Mouse (Mus musculus) heart, postnatal 14 days (tissue): Measurements from ENCODE around the gene Zfp362. TPM values are rescaled to one million over a fixed set of nuclear protein-coding genes. Genes with fewer than 3 reads are reported as not detected.

ENCODE experiments used
- DNase-seq, 2 experiments: peaks; one replicate each; pipeline ENCODE4 v3.0.0; 2021 to 2022
- intact Hi-C: fragments of 180-260 bp; cut with DNase I; formaldehyde crosslinking; loops from one replicate; pipeline ENCODE4 v1.15.1; 2025
- total RNA-seq, 2 experiments: library from RNA; stranded (reverse); gene quantifications; 2 replicates each; pipeline ENCODE4 v1.2.3; 2021

Gene Zfp362
- total RNA-seq, 2 experiments from 2014 or later = 16.3 to 17.7 TPM

DNA sequence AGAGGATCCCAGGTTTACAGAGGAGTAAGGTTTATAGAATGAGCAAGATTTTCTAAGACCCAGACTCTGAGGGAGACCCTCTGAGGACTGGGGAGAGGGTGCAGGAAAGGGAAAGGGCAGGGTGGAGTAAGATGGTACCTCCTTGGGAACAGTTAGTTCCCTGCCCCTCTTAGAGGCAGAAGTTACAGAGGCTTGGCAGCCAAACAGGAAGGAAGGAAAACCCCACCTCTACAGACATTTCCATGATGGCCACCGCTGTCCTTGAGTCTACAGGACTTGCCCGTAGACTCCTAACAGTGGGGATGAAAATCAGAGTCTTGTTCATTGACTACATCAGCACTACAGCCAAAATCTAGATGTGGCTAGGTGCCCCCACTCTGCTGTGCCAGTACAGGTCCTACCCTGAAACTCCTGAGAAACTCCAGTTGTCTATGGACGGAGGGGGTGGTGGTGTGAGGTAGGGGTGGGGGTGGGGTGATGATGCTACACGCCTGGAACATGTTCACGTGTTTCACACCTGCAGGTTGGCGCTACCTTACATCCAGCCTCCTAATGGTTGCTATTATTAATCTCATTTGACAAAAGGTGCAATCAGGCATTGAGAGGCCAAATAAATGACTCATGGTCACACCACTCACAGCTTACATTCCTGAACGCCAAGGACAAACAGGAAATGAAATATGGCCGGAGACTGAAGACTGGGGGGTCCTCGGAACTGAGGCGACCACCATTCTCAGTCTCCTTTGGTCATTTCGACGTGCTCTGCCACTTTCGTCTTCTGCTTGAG lies 36.1 kb downstream of the Zfp362 start:
- DNase-seq = no peak
- intact Hi-C loops = no loop called here

DNA sequence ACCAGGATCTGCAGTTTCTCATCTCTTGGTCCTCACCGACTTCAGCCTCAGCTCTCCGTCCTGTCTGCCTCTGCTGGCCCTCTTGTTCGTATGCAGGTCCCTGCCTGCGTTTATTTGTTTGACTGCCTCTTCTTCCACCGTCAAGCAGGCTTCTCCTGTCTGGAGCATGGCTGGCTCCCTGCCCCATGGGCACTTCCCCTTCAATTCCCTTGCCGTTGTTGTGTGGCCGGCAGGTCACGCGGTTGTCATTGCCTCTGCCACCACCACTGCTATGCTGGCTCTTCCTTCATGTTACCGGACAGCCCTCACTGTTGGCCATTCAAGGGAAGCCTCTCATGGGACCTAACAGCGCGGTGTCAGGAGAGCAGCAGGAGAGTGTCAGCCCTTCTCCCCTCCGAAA lies 37.7 kb downstream of the Zfp362 start:
- peak in 1 of 2 experiments; percentile 23 for DNase-seq
- intact Hi-C loops = no loop called here

DNA sequence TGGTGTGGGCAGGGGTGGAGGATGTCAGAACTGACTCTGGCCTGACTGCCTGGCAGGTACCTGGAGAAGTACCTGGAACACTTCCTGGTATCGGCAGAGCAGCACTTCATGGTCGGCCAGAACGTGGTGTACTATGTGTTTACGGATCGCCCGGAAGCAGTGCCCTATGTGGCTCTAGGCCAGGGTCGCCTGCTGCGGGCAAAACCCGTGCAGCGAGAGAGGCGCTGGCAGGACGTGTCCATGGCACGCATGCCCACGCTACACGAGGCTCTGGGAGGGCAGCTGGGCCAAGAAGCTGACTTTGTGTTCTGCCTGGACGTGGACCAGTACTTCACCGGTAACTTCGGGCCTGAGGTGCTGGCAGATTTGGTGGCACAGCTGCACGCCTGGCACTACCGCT lies 38.9 kb downstream of the Zfp362 start:
- no peak for DNase-seq
- intact Hi-C loops = no loop called here

DNA sequence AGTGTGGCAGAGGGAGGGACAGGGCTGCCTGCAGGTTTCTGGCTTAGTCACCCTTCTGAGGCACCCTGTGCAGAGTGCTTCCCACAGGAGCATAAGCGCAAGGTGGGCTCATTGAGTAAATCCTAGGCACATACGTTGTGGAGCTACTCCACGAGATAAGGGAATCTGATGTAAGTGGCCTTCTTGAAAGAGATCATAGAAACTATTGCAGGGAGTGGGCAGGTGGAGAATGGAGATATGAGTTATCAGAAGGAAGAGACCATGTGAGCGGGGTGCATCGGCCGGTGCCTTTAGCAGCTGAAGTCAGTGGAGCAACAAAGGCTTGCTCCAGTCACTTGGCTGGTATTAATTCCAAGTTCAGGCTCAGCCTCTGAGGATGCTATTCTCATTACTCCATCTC lies 45.8 kb downstream of the Zfp362 start:
- intact Hi-C loops = no loop called here
- no peak for DNase-seq

DNA sequence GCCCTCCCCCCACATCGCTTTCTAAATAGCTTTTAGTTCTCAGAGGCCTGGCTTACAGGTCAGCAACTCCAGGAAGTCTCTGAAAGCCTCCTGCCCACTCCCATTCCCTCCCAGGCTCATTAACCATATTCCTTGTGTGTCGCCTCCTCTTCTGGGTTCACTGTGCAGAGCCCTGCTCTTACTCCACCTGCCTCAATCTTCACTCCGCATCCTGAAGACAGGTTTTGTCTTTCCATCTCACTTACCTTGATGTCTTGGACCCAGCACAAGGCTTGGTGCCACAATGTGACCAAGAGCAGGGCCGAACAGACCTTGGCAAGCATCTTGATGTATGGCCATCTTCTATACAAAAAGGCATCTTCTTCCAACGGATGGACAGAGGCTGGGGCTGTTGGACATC lies 46.6 kb downstream of the Zfp362 start:
- intact Hi-C loops = no loop called here
- no peak for DNase-seq

DNA sequence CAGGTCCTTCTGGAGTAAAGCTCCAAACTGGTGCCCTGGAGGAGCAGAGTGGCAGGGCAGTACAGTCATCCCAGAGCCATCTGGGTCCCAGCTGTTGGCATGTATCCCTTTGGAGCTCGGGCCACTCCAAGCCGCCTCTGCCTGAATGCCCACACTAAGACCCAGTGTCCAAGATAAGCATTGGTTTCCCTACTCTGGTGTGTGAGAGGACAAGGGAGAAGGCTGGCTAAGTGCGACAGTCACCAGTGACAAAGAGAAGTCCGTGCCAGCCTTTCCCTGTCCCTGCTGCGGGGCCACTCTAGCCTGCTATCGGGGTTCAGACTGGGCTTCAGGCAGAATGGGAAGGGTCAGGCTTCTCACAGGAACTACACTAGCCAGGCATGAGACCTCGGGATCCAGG lies 49.9 kb downstream of the Zfp362 start:
- intact Hi-C loops = no loop called here
- DNase-seq = no peak

DNA sequence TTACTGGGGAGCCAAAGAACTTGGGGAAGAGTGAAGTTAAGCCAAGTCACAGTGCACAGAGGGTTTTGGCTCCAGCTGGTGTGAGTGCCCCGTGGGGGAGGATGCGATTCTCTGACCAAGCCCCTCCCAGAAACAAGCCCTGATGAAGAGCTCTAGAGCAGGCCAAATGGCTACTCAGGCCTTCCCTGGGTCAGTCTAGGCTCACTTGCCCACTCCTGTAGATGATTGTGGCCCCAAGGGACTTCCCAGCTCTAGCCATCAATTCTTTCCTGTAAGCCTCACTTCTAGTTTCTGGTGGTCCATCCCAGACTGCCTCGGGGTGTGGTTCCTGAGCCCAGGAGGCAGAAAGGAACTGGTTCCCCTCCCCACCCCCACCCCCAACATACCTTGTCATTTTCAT lies 50.8 kb downstream of the Zfp362 start, which contains the start of gene A3galt2:
TSS of gene A3galt2 (plus strand) at position 301 of the 400 bp plus-strand sequence.
- intact Hi-C loops = no loop called here
- DNase-seq = no peak

DNA sequence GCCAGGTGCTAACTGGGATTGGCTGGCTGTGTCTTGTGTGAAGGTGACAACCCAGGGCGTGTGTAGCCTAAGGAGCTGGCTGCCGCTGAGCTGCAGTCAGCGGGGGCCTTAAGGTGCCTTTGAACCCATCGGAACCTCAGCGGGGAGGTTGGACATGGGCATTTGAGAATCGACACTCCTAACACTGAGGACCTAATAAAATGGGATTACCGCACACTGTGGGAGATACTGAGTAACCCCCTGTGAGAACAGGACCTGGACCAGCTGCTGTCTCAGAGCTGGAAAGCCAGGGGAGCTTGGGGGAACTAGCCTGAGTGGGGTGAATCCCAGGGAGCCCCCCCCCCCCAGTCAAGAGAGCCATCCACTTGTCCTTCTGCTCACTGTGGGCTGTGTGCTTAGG lies 52.3 kb downstream of the Zfp362 start:
- intact Hi-C loops = no loop called here
- no peak for DNase-seq

DNA sequence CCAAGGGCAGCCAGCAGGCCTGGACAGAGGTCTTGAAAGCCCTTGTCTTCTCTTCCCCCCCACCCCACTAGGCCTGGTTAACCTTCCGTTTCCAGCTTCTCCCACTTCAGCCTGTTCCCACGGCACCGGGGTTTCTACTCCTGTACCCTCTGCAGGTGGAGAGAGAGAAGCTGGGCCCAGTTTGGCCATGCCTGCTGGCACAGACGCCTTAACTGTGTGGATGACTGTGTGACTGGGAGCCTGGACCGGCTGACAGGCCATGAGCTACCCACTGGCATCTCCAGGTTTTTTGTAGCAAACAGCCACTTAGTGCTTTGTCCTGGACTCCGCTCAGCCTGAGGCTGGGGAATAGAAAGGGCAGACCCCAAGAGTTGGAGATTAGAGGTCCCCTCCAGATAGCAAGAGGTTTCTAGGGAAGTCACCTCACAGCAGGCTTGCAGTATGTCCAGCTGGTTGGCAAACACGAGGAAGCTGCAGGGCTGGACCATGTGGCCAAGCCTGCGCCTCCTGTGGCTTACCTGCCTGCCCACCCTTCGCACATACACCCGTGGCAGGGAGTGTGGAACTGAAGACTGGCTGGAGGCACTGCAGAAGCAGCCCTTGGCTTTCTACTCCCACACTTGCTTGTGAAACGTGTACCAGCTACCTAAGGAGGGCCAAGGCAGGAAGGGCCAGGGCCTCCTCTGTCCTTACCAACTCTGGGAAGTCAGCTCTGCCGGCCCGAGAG lies 53.7 kb downstream of the Zfp362 start:
- no peak for DNase-seq
- intact Hi-C loops = no loop called here

DNA sequence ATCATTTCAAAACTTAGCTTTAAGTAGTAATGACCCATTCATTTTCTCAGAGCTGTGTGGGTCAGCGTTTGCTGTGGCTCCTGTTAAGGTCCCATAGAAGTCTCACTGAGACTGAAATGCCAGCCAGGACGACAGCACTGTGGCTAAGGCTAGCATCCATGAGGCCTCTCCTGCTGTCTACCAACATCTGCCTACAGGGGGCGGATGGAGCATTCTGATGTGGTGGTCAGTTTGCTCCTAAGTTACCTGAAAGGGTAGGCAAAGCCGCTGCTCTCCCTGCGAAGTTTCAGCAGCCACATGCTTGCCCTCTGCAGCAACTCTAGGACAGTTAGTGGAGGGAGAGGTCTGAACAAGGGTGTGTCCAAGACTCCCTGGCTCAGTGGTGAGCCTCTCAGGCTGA lies 54.8 kb downstream of the Zfp362 start:
- intact Hi-C loops = no loop called here
- no peak for DNase-seq

DNA sequence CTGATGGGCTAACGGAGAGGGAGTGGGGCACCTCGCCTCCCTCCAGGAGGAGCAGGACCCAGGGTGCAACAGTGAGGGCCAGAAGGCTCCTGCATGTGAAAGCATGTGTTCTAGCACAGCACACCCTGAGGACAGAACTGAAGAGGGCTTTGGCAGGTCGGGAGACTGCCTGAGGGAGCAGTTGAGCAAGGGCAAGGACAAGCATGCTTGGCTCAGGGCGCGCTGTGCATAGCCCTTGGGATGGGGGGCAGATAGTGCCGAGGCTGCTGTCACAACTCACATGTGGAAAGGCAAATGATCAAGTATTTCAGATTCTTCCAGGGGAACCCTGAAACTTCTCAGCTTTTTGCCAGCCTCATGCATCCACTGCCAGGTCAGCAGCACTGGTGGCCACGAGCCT lies 57.5 kb downstream of the Zfp362 start:
- intact Hi-C loops = loop anchor here (10.0 kb wide), 1 partner anchor 306 kb away; the partner anchor contains the start of gene Rnf19b
- DNase-seq = no peak

DNA sequence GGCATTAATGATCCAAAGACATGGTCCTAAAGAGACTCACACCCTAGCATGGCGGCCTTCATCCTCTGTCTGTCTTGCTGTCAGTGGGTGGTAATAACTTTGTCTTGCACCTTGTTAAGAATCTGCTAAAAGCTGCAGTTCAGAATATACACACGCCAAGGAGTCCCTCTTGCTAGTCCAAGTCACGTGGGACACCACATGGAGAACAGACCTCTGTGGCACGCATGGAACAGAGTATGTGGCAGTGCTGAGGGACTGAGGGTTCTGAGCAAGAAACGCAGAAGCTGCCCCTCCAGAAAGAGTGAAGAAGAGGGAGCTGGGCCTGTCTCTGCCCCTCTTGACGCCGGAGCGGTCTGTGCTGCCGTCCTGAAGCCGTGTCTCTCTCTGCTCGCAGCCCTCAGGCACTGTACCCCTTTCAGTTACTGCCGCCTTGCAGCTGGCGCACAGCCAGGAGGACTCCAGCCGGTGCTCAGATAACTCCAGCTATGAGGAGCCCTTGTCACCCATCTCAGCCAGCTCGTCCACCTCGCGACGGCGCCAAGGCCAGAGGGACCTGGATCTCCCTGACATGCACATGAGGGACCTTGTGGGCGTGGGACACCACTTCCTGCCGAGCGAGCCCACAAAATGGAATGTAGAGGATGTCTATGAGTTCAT lies 58.1 kb downstream of the Zfp362 start:
- DNase-seq = peak; percentile 47 to 51
- intact Hi-C loops = loop anchor here (10.0 kb wide), 1 partner anchor 307 kb away; the partner anchor contains the start of gene Rnf19b

DNA sequence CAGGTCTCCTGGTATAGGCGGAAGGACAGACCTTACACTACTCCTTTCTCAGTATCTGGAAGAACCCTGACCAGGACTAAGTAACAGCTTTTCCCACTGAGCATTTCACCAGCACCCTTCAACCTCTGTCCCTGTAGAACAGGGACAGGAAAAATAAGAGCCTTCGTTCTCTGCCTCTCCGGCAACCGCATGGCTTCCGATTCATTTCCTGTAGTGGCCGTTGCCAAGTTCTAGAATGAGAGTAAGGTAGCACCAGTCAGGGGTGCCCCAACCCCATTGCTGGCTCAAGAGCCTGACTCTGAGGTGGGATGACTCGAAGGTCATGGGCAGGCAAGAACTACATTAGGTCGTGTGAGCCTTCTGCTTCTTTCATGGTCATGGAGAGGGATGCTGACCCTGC lies 60.7 kb downstream of the Zfp362 start:
- no peak for DNase-seq
- intact Hi-C loops = loop anchor here (10.0 kb wide), 1 partner anchor 310 kb away; the partner anchor contains the start of gene Rnf19b

DNA sequence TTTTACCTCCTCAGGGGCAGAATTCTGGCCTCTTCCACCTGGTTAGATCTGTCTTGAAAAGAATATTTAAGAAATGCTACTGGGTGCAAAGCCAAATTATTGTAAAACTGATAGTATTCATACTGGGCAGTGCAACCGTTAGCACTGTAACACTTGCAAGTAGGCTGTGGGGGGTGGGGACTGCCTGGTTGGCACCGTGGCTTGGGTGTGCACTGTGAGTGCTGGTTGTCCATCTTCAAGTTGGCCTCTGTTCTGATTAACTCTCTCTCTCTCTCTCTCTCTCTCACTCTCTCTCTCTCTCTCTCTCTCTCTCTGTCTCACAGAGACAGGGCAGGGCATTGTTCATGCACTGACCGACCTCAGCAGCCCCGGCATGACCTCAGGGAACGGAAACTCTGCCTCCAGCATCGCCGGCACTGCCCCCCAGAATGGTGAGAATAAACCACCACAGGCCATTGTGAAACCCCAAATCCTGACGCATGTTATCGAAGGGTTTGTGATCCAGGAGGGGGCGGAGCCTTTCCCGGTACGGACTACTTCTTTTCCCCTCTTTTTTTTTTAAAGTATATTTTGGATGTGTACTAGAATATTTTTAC lies 62.7 kb downstream of the Zfp362 start:
- no peak for DNase-seq
- intact Hi-C loops = loop anchor here (10.0 kb wide), 1 partner anchor 312 kb away; the partner anchor contains the start of gene Rnf19b

DNA sequence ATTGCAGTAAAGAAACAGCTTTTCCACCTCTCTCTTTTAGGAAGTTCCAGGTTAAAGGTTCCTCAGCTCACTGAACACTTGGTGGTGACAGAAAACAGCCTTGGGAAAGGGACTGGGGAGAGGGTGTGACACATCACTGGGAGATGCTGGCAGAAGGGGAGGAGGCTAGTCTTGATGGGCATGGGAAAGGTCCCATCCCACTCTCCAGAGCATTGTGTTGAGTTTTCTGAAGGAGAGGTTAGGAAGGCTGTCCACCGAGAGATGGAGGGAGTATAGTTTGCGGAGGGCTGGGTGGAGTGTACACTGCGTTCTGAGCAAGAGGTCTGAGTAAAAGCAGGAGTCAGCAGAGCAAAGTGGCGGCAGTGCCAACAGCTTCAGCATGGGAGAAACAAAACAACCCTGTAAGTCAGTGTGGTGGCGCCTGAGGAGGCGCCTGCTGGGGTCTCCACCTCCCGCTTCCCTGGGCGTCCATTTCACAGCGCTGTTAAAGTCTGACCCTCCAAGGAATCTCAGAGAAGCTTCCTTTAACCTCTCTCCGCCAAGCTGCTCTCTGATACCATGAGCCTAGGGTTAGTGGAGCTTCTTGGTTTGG lies 63.4 kb downstream of the Zfp362 start:
- intact Hi-C loops = loop anchor here (10.0 kb wide), 1 partner anchor 312 kb away; the partner anchor contains the start of gene Rnf19b
- no peak for DNase-seq

DNA sequence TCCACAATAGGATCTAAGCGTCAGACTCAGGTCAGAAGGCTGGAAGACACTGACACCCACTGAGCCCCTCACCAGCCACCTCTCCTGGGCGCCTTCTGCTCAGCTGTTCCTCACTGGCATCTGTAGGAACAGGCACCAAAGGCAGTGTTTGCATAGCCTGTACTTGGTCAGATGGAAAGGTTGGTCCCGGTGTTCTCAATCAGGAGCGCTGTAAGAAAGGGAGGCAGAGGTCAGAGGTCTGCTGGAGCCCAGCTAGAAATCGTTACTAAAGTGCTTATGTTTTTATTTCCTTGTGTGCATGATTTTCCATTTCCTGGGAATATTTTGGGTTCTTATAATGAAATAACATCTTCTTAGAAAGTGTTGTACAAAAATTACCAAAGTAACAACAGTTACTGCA lies 63.9 kb downstream of the Zfp362 start:
- DNase-seq = no peak
- intact Hi-C loops = loop anchor here (10.0 kb wide), 1 partner anchor 313 kb away; the partner anchor contains the start of gene Rnf19b

DNA sequence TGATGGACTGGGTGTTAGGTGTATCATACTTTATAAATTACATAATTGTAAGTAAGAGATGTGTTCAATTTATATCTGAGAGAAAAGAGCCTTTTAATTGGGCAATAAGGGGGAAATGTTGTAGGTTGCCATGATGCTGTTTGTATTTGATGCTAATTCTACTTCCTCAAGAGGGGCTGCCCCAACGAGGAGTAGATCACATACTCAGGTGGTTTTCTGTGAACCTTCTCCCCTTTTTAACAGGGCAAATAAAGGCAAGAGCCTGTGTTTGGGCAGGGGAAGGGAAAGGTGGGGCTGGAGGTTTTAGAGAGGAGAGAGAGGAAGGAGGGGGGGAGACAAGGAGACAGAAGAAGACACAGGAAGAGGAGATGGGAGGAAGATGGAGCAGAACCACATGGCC lies 65.0 kb downstream of the Zfp362 start:
- intact Hi-C loops = loop anchor here (10.0 kb wide), 1 partner anchor 314 kb away; the partner anchor contains the start of gene Rnf19b
- DNase-seq = no peak

DNA sequence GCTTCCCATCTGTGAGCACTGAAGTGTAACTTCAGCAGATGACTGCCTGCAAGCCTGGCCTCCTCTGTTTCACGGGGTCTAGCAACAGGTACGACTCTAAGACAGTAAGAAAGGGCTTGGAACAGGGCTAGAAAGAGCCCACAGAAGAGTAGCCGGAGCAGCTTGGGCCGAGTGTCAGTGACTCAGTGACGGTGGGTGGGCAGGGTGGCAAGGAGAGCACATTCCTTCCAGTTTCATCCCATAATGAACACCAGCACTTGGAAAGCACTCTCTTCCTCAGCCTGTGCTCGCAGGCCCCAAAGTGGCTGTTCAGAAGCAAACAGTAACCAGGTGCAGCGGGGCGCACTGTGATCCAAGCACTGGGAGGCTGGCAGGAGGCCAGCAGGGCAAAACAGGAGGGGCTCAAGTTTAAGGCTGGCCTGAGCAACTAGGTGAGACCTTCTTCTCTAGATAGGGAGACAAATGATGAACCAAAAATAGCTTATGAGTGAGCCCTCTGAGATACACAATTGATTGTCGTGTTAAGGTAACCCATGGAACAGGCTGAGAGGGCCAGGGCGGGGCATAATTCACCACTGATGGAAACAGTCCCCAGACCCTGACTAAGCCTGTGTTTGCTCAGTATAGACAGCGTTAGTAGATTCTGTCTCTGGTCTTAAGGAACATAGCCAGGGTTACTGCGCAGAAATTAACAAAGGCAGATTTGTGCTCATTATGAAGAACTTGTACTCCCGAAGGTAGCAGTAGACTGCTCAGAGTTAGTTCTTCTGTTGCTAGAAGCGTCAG lies 67.8 kb downstream of the Zfp362 start:
- no peak for DNase-seq
- intact Hi-C loops = no loop called here

DNA sequence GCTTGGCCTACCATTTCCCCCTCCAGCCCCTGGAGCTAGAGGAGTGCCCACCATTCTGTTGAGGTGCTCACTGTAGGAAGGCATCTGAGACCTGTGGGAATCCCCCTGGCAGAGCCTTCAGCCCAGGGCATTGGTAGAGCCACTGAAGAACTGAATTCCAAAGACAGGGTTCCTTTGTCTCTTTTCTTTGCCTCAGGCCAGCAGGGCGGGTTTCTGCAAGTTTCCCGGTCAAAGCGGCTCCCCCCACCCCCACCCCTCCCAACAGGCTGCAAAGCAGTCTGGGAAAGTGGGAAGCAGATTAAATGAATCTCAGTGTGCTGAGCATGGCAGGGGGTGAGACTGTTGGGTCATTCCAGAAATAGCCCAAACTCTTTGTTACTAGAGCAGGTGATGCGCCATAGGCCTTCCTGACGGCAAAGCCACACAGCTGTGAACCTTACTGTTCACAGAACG lies 68.7 kb downstream of the Zfp362 start:
- DNase-seq = no peak
- intact Hi-C loops = no loop called here
